Mouse (Mus musculus): ENCODE measurements around the gene Ndufb4.

- no peak for TF ChIP-seq CTCF (IDR thresholded peaks at IDR 0.05; ENCODE audit: low read depth)
- TF ChIP-seq EP300 (IDR thresholded peaks at IDR 0.05; ENCODE audit: low read depth), result no peak
These were observed 690 bp upstream of the Ndufb4 start for GRCm38 (mm10) chr16:37654831-37655455.

All from heart, postnatal 0 days (tissue).